ENCODE assay signal across 20 mouse cellular contexts in the genomic region with DNA sequence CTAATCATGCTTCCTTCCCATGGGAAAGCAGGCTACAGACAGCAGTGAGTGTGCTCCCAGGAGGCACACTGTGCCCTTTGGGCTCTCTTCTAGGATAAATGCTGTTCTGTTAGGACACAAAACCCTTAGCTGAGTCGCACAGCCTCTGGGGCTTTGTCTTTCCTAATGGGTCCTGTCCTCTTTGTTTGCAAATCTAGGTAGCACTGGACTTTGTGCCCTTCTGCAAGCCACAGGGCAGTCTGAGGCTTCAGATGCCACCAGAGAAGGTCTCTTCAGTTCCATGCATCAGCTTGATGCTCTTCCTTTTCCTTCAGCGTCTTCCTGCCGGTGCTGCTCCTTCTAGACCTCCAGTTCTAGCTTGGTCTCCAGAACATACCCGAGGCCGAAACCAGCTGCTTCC.
"Had no signal": no experiment of that assay in that cellular context is flagged by ENCODE, and none has a peak within 500 bp of the region (broad histone marks: within the 10 kb centered on the region; RNA-seq: fewer than 3 reads in every experiment).

No protein-coding gene starts in this region.

- H3K36me3 ChIP-seq: kidney, embryonic 15.5 days; limb, embryonic 13.5 days; midbrain, embryonic 10.5 days; midbrain, embryonic 13.5 days; neural tube, embryonic 13.5 days had no signal

- H3K4me1 ChIP-seq: midbrain, embryonic 10.5 days had no signal

- H3K27me3 ChIP-seq: kidney, embryonic 15.5 days; limb, embryonic 13.5 days; megakaryocyte, embryonic 14.5 days; midbrain, embryonic 13.5 days; neural tube, embryonic 13.5 days had no signal

- ATAC-seq: lung, postnatal 0 days; midbrain, embryonic 13.5 days; midbrain, embryonic 16.5 days had no signal

- DNase-seq: kidney, adult 11 months; kidney, adult 8-10 months; kidney, postnatal 10 days; kidney, postnatal 36 days; lung, embryonic 14.5 days; lung, postnatal 36 days; retina, postnatal 1 day; thymus, adult 18-20 months; thymus, postnatal 36 days had no signal

- H3K9me3 ChIP-seq: kidney, embryonic 15.5 days; limb, embryonic 10.5 days; limb, embryonic 13.5 days; megakaryocyte, embryonic 14.5 days; midbrain, embryonic 10.5 days; midbrain, embryonic 13.5 days; neural tube, embryonic 13.5 days had no signal

- H3K27ac ChIP-seq: kidney, embryonic 15.5 days; limb, embryonic 10.5 days; limb, embryonic 13.5 days; liver, embryonic 14.5 days; midbrain, embryonic 10.5 days; midbrain, embryonic 13.5 days; neural tube, embryonic 13.5 days had no signal

- H3K9ac ChIP-seq: kidney, embryonic 15.5 days; limb, embryonic 13.5 days; liver, embryonic 14.5 days; lung, embryonic 14.5 days; midbrain, embryonic 13.5 days; neural tube, embryonic 13.5 days had no signal

- H3K4me3 ChIP-seq: kidney, embryonic 15.5 days; limb, embryonic 10.5 days; limb, embryonic 13.5 days; megakaryocyte, embryonic 14.5 days; midbrain, embryonic 10.5 days; midbrain, embryonic 13.5 days; myocyte; neural tube, embryonic 13.5 days had no signal

- H3K4me2 ChIP-seq: kidney, embryonic 15.5 days; limb, embryonic 13.5 days; lung, embryonic 14.5 days; midbrain, embryonic 13.5 days; neural tube, embryonic 13.5 days had no signal
